Mouse (Mus musculus) myocyte (in vitro differentiated cells): Measurements from ENCODE around the gene Hs3st4. TPM values are rescaled to one million over a fixed set of nuclear protein-coding genes. Genes with fewer than 3 reads are reported as not detected.

Source experiments
- H3K27me3 ChIP-seq: one replicate; pipeline ENCODE4 v1.6.1; 2011; ENCODE audit not compliant: control insufficient read depth, insufficient read depth, insufficient read length
- H3K36me3 ChIP-seq: one replicate; pipeline ENCODE4 v1.6.1; 2011; ENCODE audit not compliant: control insufficient read depth, insufficient read depth
- H3K4me2 ChIP-seq: one replicate; pipeline ENCODE4 v1.6.1; 2011; ENCODE audit warnings: low read depth, control low read depth
- H3K4me3 ChIP-seq: one replicate; pipeline ENCODE4 v1.5.1; 2011; ENCODE audit warnings: mild to moderate bottlenecking, control low read depth, moderate library complexity
- H3K79me2 ChIP-seq: one replicate; pipeline ENCODE4 v1.6.1; 2011; ENCODE audit not compliant: control insufficient read depth, insufficient read depth
- H3ac ChIP-seq: one replicate; pipeline ENCODE4 v1.6.1; 2011; ENCODE audit not compliant: control insufficient read depth, insufficient read length
- CEBPB ChIP-seq: IDR thresholded peaks from 2 replicates; pipeline ENCODE4 v1.6.1; 2011; ENCODE audit warnings: mild to moderate bottlenecking, moderate library complexity; ENCODE audit not compliant: poor library complexity, insufficient read depth, severe bottlenecking
- E2F4 ChIP-seq: IDR thresholded peaks from one replicate; pipeline ENCODE4 v1.6.1; 2011; ENCODE audit warnings: mild to moderate bottlenecking, control low read depth, moderate library complexity; ENCODE audit not compliant: insufficient read depth
- MAX ChIP-seq: IDR thresholded peaks from one replicate; pipeline ENCODE4 v1.6.1; 2011; ENCODE audit warnings: low read depth, mild to moderate bottlenecking, control low read depth
- MYOD1 ChIP-seq, 3 experiments: IDR thresholded peaks; one replicate each; pipeline ENCODE4 v1.6.1; 2011; ENCODE audit warnings: control low read depth in 2 of 3, low read depth in 2 of 3, mild to moderate bottlenecking in 2 of 3, moderate library complexity in 1 of 3; ENCODE audit not compliant: insufficient read length in 2 of 3, control insufficient read depth in 1 of 3
- MYOG ChIP-seq, 3 experiments: IDR thresholded peaks; one replicate each; pipeline ENCODE4 v1.6.1; 2011; ENCODE audit warnings: control low read depth in 2 of 3, low read depth in 2 of 3, mild to moderate bottlenecking in 2 of 3; ENCODE audit not compliant: insufficient read length in 2 of 3, control insufficient read depth in 1 of 3, insufficient read depth in 1 of 3
- POLR2A ChIP-seq: IDR thresholded peaks from one replicate; pipeline ENCODE4 v1.6.1; 2011; ENCODE audit warnings: low read depth, mild to moderate bottlenecking, control low read depth, moderate library complexity; ENCODE audit not compliant: insufficient read length
- POLR2AphosphoS2 ChIP-seq: IDR thresholded peaks from one replicate; pipeline ENCODE4 v1.6.1; 2011; ENCODE audit warnings: low read depth, control low read depth; ENCODE audit not compliant: insufficient read length
- REST ChIP-seq: IDR thresholded peaks from one replicate; pipeline ENCODE4 v1.6.1; 2011; ENCODE audit warnings: mild to moderate bottlenecking, control low read depth, moderate library complexity; ENCODE audit not compliant: insufficient read depth, insufficient read length
- SRF ChIP-seq: IDR thresholded peaks from one replicate; pipeline ENCODE4 v1.6.1; 2011; ENCODE audit warnings: low read depth; ENCODE audit not compliant: control insufficient read depth, insufficient read length
- TCF12 ChIP-seq: IDR thresholded peaks from one replicate; pipeline ENCODE4 v1.6.1; 2011; ENCODE audit warnings: mild to moderate bottlenecking, control low read depth; ENCODE audit not compliant: poor library complexity, insufficient read depth, severe bottlenecking
- TCF3 ChIP-seq: IDR thresholded peaks from one replicate; pipeline ENCODE4 v1.6.1; 2011; ENCODE audit warnings: low read depth, control low read depth; ENCODE audit not compliant: insufficient read length
- USF1 ChIP-seq: IDR thresholded peaks from one replicate; pipeline ENCODE4 v1.6.1; 2011; ENCODE audit warnings: low read depth, mild to moderate bottlenecking, control low read depth, moderate library complexity
- polyA plus RNA-seq: library from polyadenylated mRNA; unstranded; fragments of >200 nt; fragmentation: generic; extraction: Trizol; gene quantifications from one replicate; pipeline ENCODE4 v1.2.1, GENCODE M21; 2012; ENCODE audit warnings: missing spikeins

Hs3st4 gene
- polyA plus RNA-seq, 1 experiment, result not detected

DNA sequence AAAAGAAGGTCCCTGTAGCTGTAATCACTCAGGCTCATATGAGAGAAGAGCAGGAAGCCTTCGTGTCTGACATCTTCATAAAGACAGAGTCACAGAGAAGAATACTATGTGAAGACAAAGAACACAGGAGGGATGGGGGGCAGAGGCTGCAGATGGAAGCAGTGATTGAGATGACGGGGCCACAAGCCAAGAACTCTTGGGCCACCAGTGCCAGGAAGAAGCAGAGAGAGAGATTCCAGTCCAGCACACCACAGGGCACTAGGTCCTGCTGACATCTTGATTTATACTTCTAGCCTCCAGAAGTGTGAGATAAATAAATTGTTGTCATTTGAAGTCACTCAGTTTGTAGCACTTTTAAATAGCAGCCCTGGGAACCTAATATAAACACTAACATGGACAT lies 168.2 kb downstream of the Hs3st4 start:
- Histone ChIP-seq H3ac (no peak overlapping the region), H3K4me3 (no peak overlapping the region), H3K27me3 (no peaks in the 10 kb centered on the region), H3K79me2 (no peaks in the 10 kb centered on the region), H3K36me3 (no peaks in the 10 kb centered on the region), H3K4me2 (no peak overlapping the region)
- TF ChIP-seq POLR2A, result no peak
- TF ChIP-seq CEBPB, result no peak
- TF ChIP-seq TCF12, result no peak
- TF ChIP-seq USF1, result no peak
- no peak for TF ChIP-seq E2F4
- TF ChIP-seq REST, result no peak
- TF ChIP-seq MAX, result no peak
- TF ChIP-seq SRF, result no peak
- TF ChIP-seq MYOD1 (IDR thresholded peaks at IDR 0.05; ENCODE audit: control insufficient read depth in 1 of 3, insufficient read length in 2 of 3, low read depth in 2 of 3), result no peak
- TF ChIP-seq TCF3, result no peak

DNA sequence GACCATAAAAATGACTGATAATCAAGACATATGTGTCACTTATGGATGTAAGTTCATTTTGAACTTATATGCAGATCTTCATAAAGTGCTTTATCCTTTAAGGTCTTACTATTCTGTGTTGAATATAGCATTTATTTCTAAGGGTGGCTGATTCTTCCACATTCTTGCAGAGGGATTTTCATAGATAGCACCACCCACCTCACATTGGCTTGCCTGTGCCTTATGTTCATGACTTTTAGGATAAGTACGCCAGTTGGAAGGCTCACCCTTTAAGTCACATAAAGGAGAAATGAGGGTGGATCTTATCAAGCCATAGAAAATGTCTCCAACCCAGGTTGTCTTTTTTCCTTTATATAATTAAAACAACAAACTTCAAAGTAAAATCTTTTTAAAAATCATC lies 180.6 kb downstream of the Hs3st4 start:
- H3K4me2 ChIP-seq, result no peak overlapping the region
- H3K36me3 ChIP-seq, result no peaks in the 10 kb centered on the region
- H3K79me2 ChIP-seq, result no peaks in the 10 kb centered on the region
- H3K4me3 ChIP-seq, result no peak overlapping the region
- TF ChIP-seq MYOD1 (IDR thresholded peaks at IDR 0.05; ENCODE audit: control insufficient read depth in 1 of 3, insufficient read length in 2 of 3, low read depth in 2 of 3) (no peak), POLR2AphosphoS2 (no peak)
- no peak overlapping the region for H3ac ChIP-seq
- no peaks in the 10 kb centered on the region for H3K27me3 ChIP-seq

DNA sequence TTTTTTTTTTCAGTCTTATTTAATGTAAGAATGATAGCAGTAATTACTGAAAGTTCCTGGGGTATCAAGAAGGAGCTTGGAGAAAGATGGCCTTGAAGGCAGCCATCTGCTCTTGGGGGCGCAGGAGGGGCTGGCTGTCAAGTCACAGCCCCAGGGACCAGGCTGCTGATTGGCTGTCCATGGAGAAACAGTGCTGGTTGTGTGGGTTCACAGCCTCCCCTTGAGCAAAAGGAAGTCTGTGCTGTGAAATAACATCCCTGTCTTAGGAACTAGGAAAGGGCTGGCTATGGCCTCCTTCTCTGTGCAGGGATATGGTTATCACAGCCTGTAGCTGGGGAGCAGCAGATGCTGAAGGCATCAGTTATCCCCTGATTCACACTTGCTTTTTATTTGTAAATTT lies 183.6 kb downstream of the Hs3st4 start:
- TF ChIP-seq CEBPB (no peak), MYOG (IDR thresholded peaks at IDR 0.05; ENCODE audit: control insufficient read depth in 1 of 3, insufficient read depth in 1 of 3, insufficient read length in 2 of 3, low read depth in 2 of 3) (no peak), TCF12 (no peak), MYOD1 (IDR thresholded peaks at IDR 0.05; ENCODE audit: control insufficient read depth in 1 of 3, insufficient read length in 2 of 3, low read depth in 2 of 3) (no peak), POLR2AphosphoS2 (no peak), SRF (no peak), REST (no peak), MAX (no peak)
- no peaks in the 10 kb centered on the region for H3K27me3 ChIP-seq
- H3K4me3 ChIP-seq, result no peak overlapping the region
- H3K79me2 ChIP-seq, result no peaks in the 10 kb centered on the region
- no peak overlapping the region for H3ac ChIP-seq
- no peaks in the 10 kb centered on the region for H3K36me3 ChIP-seq
- H3K4me2 ChIP-seq, result no peak overlapping the region

DNA sequence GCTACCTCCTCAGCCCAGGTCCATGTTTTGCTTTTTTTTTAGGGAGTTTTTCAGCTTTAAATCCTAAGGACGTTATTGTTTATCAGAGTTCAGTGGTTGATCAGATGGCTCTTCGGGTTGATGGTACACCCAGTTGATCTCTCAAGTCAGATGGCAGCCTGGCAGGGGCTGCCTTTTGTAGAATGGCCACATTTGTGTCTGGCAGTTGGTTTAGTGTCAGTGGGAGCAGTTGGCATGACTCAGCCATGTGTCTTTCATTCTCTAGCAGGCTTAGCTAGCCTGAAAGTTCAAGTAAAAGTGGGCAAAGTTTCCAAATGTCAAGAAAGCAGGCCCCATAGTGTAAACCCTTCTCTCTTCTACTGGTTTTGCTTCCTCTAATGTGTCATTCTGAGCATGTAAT lies 186.1 kb downstream of the Hs3st4 start:
- no peaks in the 10 kb centered on the region for H3K27me3 ChIP-seq
- no peak overlapping the region for H3K4me2 ChIP-seq
- no peak overlapping the region for H3ac ChIP-seq
- H3K4me3 ChIP-seq, result no peak overlapping the region
- H3K36me3 ChIP-seq, result no peaks in the 10 kb centered on the region
- H3K79me2 ChIP-seq, result no peaks in the 10 kb centered on the region
- TF ChIP-seq USF1 (no peak), TCF12 (no peak), CEBPB (no peak), POLR2A (no peak), E2F4 (no peak), MAX (no peak), MYOD1 (IDR thresholded peaks at IDR 0.05; ENCODE audit: control insufficient read depth in 1 of 3, insufficient read length in 2 of 3, low read depth in 2 of 3) (no peak), TCF3 (no peak), REST (no peak), POLR2AphosphoS2 (no peak), MYOG (IDR thresholded peaks at IDR 0.05; ENCODE audit: control insufficient read depth in 1 of 3, insufficient read depth in 1 of 3, insufficient read length in 2 of 3, low read depth in 2 of 3) (no peak), SRF (no peak)

DNA sequence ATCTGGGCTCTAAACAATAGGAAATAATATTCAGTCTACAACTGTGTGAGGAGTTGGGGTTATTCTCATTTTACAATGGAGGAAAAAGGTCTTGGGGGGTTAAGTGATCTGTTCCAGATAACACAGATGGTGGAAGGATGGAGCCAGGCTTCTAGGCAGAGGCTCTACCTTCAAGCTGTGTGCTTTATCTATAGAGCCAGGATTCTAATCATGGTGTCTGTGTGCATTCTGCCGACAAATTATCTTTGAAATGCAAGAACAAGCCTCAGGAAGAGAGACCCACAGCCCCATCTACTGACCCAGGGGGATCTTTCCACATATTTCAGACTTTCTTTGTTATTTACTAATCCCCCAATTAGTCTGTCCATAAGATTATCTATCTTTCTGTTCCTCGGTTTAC lies 187.3 kb downstream of the Hs3st4 start:
- TF ChIP-seq POLR2A, result no peak
- TF ChIP-seq USF1, result no peak
- TF ChIP-seq REST, result no peak
- TF ChIP-seq E2F4, result no peak
- TF ChIP-seq POLR2AphosphoS2, result no peak
- no peak for TF ChIP-seq MYOD1 (IDR thresholded peaks at IDR 0.05; ENCODE audit: control insufficient read depth in 1 of 3, insufficient read length in 2 of 3, low read depth in 2 of 3)
- H3K36me3 ChIP-seq, result no peaks in the 10 kb centered on the region
- H3K79me2 ChIP-seq, result no peaks in the 10 kb centered on the region
- H3ac ChIP-seq, result no peak overlapping the region
- H3K4me3 ChIP-seq, result no peak overlapping the region
- no peak overlapping the region for H3K4me2 ChIP-seq
- no peaks in the 10 kb centered on the region for H3K27me3 ChIP-seq

DNA sequence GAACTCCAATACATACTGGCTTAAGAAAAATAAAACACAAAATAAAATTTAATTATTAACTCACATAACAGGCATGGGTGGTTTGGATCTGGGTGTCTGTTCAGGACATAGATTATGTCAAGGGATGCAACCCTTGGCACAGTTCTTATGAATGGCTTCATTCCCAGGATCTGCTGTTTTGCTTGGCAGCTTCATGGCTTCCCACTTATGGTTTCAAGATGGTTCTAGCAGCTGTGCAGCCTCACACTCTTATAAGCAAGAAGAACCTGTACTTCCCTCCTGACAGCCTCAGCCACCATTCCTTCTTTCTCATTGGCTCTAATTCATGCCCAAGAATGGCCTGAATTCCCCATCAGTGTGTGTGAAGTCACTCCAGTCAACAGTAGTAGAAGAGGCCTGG lies 189.3 kb downstream of the Hs3st4 start:
- Histone ChIP-seq H3K27me3 (no peaks in the 10 kb centered on the region), H3K4me2 (no peak overlapping the region), H3K79me2 (no peaks in the 10 kb centered on the region), H3K4me3 (no peak overlapping the region), H3ac (no peak overlapping the region), H3K36me3 (no peaks in the 10 kb centered on the region)
- TF ChIP-seq TCF3 (no peak), POLR2AphosphoS2 (no peak), SRF (no peak), E2F4 (no peak), MAX (no peak), USF1 (no peak), REST (no peak), MYOD1 (IDR thresholded peaks at IDR 0.05; ENCODE audit: control insufficient read depth in 1 of 3, insufficient read length in 2 of 3, low read depth in 2 of 3) (no peak), CEBPB (no peak), MYOG (IDR thresholded peaks at IDR 0.05; ENCODE audit: control insufficient read depth in 1 of 3, insufficient read depth in 1 of 3, insufficient read length in 2 of 3, low read depth in 2 of 3) (no peak), POLR2A (no peak), TCF12 (no peak)
